Mouse (Mus musculus) gastrocnemius, postnatal 10 days (tissue): ENCODE results near the gene Sema7a. TPM values are rescaled to one million over a fixed set of nuclear protein-coding genes. Genes with fewer than 3 reads are reported as not detected.

Experiments
- DNase-seq: peaks from one replicate; pipeline ENCODE4 v3.0.0; 2021; ENCODE audit warnings: mixed read lengths
- total RNA-seq, 2 experiments: library from RNA; stranded (reverse); gene quantifications; 2 replicates each; pipeline ENCODE4 v1.2.3; 2021

Gene Sema7a
- total RNA-seq, 2 experiments from 2014 or later = 15.7 to 18.5 TPM

DNA sequence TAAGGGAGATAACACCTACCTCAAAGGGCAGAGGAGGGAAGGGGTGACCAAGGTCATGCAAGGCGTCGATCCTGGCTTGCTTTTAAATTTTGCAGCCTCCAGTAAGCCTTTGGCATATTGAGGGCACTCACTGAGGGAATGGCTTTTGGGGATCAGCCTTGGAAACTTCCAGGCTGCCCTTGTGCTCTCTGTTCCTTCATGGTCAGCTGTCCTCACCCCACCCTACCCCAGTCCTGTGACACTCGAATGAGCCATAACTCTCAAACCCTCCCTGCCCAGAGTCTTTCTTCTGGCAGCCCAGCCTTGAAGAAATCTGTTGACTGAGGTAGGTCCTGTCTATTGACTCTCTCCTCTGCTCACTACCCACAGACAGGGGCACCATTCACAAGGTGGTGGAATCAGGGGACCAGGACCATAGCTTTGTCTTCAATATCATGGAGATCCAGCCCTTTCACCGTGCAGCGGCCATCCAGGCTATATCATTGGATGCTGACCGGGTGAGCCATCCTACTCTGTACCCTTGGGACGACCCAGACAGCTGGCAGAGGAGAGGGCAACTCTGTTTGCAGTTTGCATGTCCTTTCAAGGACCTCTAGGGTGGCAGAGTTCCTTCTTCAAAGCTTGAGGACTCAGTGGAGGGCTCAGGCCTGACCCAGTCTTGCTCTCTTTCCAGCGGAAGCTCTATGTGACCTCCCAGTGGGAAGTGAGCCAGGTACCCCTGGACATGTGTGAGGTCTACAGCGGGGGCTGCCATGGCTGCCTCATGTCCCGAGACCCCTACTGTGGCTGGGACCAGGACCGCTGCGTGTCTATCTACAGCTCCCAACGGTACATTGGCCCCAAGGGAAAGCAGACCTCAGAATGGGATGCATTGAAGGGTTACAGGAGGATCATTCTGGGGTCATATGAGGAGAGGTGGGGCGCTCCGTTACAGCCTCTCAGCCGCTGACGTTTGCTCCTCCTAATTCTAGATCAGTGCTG lies 20.3 kb downstream of the Sema7a start:
- DNase-seq = no peak

DNA sequence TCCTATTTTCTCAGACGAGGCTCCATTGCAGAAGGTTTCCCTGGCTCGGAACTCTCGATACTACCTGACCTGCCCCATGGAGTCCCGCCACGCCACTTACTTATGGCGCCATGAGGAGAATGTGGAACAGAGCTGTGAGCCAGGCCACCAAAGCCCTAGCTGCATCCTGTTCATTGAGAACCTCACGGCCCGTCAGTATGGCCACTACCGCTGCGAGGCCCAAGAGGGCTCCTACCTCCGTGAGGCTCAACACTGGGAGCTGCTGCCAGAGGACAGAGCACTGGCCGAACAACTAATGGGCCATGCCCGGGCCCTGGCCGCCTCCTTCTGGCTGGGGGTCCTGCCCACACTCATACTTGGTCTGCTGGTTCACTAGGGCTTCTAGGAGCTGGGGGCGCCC lies 21.3 kb downstream of the Sema7a start:
- DNase-seq = no peak

DNA sequence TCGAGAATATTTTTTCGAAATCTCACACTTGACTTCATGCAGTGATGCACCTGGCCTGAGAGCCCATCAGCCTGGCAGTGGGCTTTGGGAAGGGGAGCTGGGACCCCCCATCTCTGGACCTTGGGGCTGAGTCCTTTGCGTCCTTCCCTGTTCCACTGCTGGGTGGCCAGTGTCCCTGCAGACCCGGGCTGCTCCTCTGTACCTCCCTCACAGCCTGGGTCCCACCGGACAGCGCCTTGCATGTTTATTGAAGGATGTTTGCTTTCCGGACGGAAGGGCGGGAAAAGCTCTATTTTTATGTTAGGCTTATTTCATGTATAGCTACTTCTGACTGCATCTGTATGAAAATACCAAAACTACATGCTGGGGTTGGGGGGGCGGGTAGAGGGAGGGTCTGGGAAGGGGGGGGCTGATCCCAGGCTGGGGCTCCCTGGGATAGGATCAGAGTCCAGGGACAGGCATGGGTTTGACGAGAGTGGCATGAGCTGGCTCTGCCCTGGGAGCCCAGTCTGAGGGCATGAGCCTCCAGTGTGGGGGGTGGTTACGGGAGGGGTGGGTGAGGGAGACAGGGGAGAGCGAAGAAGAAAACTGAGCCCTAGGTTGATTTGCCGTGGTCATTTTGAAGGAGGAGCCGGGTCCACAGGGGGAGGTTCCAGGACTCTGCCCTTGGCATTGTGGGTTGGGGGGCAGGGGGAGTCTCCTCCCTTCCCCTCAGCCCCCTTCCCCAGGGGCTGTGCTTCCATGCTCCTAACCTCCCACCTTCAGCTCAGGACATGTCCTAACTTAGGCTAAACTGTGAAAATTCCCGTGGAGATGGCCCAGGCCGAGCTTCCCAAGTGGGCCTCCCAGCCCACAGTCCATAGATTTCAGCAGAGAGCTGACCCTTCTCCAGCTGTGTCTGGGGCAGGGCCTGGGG lies 22.2 kb downstream of the Sema7a start:
- no peak for DNase-seq

DNA sequence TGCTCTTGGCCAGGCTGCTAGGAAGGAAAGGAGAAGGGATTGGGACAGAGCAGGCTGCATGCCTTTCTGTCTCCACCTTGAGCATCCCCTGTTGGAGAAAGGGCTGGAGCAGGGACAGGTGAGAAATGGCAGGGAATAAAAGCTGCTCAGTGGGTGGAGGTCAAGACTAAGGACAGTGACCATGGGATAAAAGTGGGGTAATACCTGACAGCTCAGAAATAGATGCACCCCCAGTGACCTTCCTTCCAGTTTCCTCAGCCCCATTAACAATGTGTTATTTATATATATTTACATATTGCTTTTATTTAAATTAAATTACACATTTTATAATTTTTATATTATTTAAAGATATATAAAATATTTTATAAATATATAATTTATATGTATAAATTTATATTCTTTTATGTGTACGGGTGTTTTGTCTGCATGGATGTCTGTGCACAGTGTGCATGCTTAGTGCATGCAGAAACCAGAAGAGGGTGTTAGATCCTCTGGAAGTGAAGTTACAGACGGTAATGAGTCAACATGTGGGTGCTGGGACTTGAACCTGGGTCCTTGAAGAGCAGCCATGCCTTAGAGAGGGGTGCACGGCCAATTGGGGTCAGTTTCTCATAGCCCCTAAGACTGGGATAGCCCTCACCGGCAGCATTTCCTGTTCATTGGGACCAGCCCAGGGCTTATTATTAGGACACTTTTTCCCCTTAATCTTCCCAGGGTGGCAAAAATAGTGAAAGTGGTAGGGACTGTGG lies 23.5 kb downstream of the Sema7a start:
- DNase-seq = no peak

DNA sequence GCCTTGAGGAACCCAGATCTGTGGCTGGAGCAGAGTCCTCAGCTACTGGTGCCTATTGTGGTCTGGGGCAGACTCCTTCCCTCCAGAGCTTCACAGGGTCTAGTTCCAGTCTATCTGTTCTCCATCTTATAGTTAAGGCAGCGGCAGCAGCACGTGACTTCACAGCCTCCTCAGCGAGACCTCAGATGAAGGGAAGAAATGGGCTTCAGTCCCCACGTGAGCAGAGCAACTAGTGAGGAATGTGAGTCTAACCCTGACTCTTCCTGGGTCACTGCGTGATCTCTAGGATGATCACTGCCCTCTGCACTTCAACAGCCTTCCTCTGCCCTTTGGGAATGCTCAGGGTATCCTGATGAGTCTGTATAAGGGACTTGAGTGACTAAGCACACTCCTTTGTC lies 24.1 kb downstream of the Sema7a start:
- DNase-seq = no peak

DNA sequence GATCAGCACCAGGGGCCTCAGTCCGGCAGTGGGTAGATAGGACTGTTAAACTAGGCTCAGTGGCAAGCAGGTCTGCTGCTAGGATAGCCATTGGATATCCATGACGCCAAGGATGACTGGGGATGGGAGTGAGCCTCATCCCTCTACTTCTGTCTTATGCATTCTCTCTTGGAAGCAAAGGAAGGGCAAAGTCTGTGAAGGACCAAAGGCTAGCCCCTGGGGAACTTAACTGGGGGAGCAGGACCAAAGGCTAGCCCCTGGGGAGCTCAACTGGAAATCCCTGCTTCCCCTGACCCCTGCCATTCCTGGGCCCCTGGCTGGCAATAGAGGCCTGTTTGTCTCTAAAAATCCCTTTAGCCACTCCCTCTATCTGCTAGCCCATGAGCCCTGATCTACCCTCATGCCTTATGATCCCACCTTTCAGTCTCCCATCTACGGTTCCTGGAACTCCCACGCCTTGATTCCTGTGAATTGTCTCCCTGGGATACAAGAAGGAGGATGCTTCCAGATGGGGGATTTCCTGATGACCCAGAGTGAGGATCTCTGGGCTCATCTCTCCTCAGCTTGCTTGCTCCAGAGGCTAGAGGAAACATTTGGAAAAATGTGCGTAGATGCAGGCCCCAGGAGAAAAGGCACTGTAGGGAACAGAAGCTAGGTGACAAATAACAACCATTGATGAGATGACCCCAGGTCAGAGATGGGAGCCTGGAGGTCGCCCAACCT lies 24.8 kb downstream of the Sema7a start:
- DNase-seq = no peak

DNA sequence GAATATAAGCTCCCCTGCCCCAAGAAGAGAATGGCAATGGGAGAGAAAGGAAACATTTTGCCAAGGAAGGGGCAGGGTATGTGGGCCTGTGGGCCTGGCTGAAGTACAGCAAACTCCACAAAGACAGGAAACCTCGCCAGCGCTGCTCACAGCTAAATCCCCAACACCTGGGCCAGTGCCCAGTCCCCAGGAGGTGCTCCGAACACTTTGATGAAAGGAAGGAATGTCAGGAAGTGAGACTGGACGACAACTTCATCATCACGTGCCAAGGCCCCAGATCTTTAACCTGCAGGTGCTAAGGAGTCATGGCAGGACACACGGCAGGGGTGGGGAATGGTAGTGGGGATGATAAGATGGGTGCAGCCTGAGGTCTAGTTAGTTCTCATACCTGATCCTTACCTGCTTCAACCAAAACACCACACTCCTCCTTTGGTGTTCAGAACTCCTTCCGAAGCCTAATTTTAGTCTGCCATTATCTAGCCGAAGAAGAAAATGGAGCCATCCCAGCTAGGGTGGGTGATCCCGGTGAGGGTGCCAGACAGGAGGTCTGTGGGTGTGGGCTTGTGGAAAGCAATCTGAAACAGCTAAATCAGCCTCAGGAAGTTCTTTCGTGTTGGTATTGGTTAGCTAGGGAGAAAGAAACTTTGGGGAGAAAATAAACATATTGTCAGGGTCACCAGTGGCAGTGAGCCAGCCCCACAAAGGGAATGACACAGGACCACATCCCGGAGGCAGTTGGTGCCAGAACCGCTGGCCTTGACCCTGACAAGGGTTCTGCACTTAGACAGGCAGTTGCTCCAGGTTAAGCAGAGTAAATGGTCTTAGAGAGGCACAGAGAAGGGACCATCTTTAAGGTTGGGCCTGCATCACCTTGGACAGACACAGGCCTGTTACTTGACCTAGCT lies 25.6 kb downstream of the Sema7a start:
- DNase-seq = no peak

DNA sequence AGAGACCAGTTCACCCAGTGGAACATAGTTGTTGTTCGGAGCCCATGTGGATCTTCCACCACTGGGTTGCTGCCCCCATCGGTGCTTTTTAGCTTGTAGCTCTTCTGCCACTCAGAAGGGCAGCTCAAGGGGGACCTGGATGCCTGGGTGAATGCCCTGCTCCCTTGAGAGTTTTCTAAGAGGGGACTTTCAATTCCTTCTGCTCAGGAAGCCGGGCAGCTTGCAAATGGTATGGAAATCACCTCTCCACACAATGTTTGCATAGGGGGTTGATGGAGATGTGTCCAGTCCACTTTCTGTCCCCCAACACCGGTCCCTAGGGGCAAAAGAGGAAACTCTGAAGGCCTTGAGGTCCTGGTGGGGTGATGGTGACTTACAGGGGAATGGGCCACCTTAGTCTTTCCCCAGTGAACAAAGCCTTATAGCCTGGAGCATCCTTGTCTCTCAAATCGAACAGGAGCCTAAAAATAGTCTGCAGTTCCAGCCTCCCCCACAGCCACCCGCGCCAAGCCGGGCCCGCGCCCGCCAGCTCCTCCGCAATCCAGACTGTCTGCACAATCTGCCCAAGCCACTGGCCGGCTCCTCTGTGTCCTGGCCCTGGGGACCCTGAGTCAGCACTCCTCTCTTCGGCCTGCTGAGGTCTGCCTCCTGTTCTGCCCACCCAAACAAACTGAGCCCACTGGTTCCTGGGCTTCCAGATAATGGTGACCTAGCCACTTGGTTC lies 27.5 kb downstream of the Sema7a start:
- DNase-seq = peak; percentile 64

DNA sequence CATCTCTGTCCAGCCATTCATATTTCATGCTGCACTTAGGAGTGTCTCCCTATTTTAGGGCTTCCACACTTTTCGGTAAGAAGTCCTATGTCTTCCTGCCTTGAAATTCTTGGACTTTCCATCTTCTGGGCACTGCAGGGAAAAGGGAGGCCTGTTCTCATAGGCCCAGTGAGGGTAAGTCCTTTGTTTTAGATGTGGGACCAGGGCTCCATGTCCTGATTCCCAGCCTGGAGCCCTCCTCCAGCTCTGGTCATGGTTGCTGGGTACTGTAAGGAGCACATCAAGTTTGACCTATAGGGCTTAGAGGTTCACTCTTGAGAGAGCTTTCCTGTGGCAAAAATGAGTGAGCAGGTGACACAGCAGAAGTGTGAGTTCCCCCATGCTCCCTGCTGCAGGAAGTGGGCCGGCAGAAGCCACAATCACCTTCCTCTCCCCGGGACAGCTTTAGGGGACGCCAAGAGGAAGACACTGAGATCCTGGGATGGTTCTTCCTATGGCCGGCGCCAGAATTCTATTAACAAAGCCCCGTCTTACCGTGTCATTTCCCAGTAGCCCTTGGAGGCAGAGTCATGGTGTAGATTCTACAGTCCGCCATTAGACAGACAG lies 28.4 kb downstream of the Sema7a start:
- no peak for DNase-seq

DNA sequence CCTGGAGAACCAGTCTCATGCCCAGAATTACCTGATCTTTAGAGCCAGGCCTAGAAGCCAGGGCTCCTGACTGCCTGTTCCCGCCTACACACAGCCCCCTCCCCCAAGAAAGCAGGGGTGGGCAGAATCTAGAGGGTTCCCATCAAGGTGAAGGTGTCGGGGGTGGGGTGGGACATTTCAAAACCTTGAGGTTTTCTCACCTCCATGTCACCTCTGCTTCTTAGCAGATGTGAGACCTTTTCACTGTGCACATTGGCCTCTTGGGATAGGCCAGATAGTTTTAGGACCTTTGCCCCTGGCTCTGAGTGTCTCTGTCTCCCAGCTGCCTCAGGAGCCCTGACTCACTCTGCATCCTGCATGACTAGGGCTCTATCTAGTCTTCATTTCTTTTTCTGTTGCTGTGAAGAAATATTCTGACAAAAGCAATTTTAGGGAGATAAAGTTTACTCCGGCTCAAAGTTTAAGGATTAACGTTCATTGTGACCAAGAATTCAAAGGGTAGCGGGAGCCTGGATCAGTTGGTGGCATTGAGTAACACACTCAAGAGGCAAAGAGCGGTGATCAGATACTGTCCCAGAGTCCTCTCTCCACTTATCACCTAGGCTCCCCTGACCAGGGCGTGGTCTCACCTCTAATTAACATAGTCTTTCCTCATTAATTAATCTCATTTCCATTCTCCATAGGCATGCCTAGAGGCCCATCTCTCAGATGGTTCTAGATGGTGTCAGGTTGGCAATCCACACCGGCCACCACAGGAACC lies 29.1 kb downstream of the Sema7a start:
- DNase-seq = no peak

DNA sequence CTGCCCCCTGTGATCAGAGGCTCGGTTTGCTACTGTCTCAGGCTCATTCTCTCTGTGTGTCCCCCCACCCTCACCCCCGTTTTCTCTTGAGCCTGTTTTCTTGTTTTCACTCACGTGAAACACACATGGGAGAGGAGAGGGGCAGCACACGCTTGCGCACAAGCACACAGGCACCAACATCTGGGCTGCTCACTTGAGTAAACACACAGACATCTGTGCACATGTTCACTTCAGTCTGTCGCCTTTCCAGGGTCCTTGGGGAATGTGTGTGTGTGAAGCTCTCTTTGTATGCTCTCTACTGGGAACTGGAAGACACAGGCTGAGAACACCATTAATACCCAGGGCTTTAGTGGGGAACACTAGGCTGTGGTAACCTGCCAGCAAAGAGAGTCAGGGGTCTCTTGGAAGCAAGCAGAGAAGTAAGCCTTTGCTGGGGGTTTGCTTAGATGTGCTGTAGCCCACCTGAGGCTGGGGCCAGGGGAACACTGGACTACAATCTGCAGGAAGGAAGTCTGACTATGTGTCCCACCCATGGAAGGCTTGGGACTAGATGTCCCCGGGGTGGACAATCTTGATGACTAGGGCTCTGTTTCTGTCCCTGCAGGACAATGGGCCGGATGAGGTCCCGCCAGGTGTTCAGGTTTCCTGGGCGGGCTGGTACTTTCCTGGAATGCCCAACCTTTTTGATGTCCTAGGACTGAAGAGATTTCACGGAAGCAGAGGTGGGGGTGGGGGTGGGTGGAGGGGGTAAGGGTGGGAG lies 30.0 kb downstream of the Sema7a start:
- no peak for DNase-seq

DNA sequence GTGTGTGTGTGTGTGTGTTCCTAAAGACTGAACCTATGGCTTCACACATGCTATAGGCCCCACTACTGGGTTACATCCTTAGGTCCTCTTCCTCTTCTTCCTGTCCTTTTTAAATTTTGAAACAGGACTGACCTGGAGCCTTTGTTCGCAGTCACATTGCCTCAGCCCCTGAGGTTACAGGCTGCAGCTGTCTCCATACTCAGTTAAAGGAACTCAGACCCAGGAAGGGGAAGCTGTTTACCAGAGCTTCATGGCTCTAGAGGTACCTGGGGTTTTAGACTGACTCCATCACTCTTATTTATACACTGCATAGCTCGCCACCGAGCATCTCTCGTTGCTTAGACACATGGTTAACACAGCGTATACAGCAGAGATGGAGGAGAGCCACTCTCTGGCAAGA lies 31.5 kb downstream of the Sema7a start:
- no peak for DNase-seq

DNA sequence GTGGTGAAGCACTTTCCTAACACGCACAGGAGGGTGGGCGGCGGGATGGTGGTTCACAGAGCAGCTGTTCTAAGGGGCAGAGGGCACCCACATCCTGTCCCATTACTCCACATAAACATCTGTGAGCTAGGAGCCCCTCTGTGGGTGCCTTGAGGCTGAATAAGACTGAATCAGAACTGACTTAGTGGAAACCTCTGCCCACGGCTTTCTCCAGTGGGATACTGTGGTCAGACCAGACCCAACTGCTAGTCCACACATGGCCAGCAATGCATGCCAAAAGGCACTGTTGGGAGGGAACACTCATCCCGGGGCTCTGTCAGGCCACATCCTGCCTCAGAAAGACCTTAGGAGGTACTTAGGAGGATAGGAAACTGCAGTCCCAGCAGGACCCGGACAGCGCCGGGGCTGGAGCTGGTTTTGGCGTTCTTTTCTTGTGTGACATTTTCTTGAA lies 32.3 kb downstream of the Sema7a start:
- no peak for DNase-seq

DNA sequence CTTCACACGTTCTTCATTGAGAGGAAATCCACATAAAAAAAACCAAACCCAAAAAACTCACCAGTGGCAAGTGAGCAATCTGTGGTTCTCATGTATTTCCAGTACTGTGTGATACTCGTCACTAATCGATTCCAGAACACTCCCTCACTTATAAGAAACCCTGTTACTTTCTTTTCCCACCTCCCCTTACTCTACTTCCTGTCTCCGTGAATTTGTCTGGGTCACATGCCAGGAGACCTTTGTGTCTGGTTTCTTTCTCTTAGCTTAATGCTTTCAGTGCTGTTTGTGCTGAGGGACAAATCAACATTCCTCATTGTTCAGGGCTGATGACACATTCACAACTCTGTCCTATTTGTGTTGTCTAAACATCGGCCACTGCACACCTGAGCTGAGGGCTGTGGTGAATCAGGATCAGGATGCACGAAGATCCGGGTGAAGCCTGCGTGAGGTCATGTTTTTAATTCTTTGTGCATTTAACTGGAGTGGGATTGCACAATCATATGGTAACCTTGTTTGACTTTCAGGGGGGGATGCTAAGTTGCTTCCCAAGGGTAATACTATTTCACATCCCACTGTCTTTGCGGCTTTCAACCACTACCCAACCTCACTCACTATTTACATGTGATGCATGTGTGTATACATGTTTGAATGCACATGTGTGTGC lies 33.0 kb downstream of the Sema7a start:
- DNase-seq = no peak

DNA sequence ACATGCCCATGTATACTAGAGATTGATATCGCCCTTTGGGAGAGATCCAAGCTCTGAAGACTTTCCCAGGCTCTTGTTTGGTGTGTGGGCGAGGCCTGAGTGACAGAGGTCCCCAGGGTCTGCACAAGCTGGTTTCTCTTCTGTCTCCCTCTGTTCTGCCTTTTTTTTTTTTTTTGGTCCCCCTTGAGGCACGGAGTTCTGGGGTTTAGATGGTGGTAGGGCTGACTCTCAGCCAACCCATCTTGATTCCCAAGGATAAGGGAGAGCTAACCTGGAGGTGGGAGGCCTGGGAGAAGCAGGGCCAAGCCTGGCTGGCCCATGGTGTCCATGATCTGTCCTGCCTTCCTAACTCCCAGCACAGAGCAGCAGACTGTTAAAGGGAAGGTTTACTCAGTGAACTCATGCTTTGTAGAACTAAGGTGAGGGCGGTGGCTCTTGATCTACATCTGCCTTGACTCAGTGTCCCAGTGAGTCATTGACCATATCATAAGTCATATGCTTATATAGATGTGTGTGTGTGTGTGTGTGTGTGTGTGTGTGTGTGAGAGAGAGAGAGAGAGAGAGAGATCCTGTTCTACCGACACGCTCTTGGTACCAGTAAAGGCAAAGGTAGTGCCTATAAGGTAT lies 33.6 kb downstream of the Sema7a start:
- DNase-seq = no peak

DNA sequence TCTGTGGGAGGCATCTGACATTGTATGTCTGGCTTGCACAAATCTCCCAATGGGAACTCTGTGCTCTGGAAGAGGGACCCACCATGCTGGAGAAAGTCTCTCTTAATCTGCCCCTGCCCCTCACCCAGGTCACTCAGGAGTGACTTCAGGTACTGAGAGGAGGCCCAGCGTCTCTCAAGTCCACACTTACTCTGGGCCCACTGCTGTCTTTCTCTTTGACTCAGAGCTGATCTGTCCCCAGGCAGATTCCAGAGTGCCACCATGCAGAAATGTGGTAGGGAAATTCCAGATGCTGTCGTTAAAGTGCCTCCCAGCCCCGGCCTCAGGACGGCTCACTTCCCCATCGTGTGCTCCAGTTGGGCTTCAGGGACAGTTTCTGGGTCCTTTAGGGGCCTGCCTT lies 34.3 kb downstream of the Sema7a start:
- DNase-seq = no peak
